Mouse (Mus musculus): Measurements from ENCODE around the gene Gsta3. TPM values are rescaled to one million over a fixed set of nuclear protein-coding genes. Genes with fewer than 3 reads are reported as not detected.
"Not testable (repeated sequence)": the region's sequence is repeated elsewhere in the genome, so short reads cannot be mapped to it uniquely, and the experiment has no call there.

Gsta3 gene
- polyA plus RNA-seq (2015; fragmentation: Nextera tagmentation; extraction: Ambion mirVana), result 15.4 and 15.6 TPM in 2 replicates

GRCm38 (mm10) chr1:21239911-21240898 lies at the start of gene Gsta3:
Gsta3 (plus strand) TSS chr1:21240589.
- ATAC-seq, result peak; percentile 93
- Histone ChIP-seq H3K4me1 (replicated peaks) (no peaks in the 10 kb centered on the region), H3K27me3 (replicated peaks) (no peaks in the 10 kb centered on the region), H3K27ac (0 out of 2 replicates have a peak within 1 kb of the TSS, but pooled peaks have one; percentile 44), H3K9ac (no peak within 1 kb of the TSS), H3K9me3 (no peaks in the 10 kb centered on the region), H3K4me2 (replicated peaks) (0 out of 2 replicates have a peak within 1 kb of the TSS, but pooled peaks have one; percentile 11), H3K4me3 (replicated peaks) (no peak within 1 kb of the TSS), H3K36me3 (no peaks in the 10 kb centered on the region)
- WGBS, result 72% methylated on average over 8 of the region's 8 CpGs

- ATAC-seq, result no peak
- no peaks in the 10 kb centered on the region for H3K4me1 ChIP-seq (replicated peaks)
- no peaks in the 10 kb centered on the region for H3K9me3 ChIP-seq
- H3K36me3 ChIP-seq, result no peaks in the 10 kb centered on the region
- H3K27me3 ChIP-seq (replicated peaks), result no peaks in the 10 kb centered on the region
- H3K4me3 ChIP-seq (replicated peaks), result no peak overlapping the region
- no peak overlapping the region for H3K9ac ChIP-seq
- H3K27ac ChIP-seq, result no peak overlapping the region
- 91% methylated on average over 1 of the region's 1 CpGs for WGBS
- no peak overlapping the region for H3K4me2 ChIP-seq (replicated peaks)
Observed at GRCm38 (mm10) chr1:21206241-21206640, 34.1 kb upstream of the Gsta3 start.

DNA sequence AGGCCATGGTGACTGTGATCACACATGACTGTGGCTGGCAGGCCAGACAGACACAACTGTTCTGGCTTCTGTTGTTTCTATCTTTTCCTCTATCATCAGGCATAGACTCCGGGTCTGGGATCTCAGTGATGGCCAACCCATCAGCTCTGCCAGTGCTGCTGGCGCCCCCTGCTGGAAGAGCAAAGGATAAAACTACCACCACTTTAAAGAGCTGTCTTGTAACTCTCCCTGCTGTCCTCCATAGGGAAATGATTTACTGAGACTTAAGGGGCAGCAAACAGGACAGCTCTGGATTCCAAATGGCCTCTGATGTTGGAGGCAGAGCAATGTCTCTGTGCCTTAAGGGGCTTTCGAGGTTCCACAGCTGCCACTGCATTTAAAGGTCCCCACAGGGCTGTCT lies 26.9 kb upstream of the Gsta3 start:
- not testable (repeated sequence) for H3K27ac ChIP-seq
- WGBS, result 22% methylated on average over 3 of the region's 3 CpGs

GRCm38 (mm10) chr1:21213991-21214692 lies 26.2 kb upstream of the Gsta3 start:
- not testable (repeated sequence) for H3K9me3 ChIP-seq; H3K27ac ChIP-seq; H3K4me1 ChIP-seq (replicated peaks); H3K4me2 ChIP-seq (replicated peaks); ATAC-seq; H3K36me3 ChIP-seq; H3K9ac ChIP-seq; H3K4me3 ChIP-seq (replicated peaks); H3K27me3 ChIP-seq (replicated peaks)
- 76% methylated on average over 6 of the region's 6 CpGs for WGBS

More for the DNA sequence above, 26.9 kb upstream of the Gsta3 start:
- H3K9ac ChIP-seq; H3K27me3 ChIP-seq (replicated peaks); H3K4me1 ChIP-seq (replicated peaks); H3K36me3 ChIP-seq; H3K4me3 ChIP-seq (replicated peaks); H3K9me3 ChIP-seq; H3K4me2 ChIP-seq (replicated peaks): not testable (repeated sequence)
- peak; percentile 35; the same call in 1 of the 2 replicates for ATAC-seq

DNA sequence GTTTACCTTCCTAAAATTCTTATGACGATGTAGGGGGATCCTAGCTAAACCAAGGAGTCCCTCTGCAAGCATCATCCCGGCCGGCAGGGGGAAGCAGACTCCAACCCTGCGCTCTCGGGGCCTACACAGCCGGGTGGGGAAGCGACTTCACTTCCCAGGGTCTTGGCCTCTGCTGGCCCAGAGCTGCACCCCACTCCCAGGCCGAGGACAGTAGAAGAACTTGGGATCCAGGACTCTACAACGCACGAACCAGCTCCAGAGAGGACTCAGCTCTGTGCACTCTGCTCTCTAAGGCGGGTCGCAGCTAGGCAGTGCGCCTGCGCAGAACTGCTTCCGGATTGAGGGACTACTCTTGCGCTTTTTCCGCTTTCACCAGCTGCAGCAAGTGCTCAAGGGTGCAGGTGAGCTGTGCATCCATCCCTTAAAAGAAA lies 21.9 kb upstream of the Gsta3 start, which contains the start of gene Tmem14a:
Gene Tmem14a (plus strand): TSS at position 87 of the 431 bp plus-strand sequence.
- Histone ChIP-seq H3K4me2 (replicated peaks) (peak within 1 kb of the TSS; percentile 73), H3K27ac (peak within 1 kb of the TSS; percentile 67; the same call in 1 of the 2 replicates), H3K9ac (peak within 1 kb of the TSS; percentile 82), H3K27me3 (replicated peaks) (no peaks in the 10 kb centered on the region), H3K4me3 (replicated peaks) (peak within 1 kb of the TSS; percentile 66), H3K36me3 (no peaks in the 10 kb centered on the region), H3K9me3 (no peaks in the 10 kb centered on the region), H3K4me1 (replicated peaks) (0 out of 2 replicates have a peak, but pooled peaks cover 2% of the 10 kb centered on the region)
- WGBS, result 2% methylated on average over 17 of the region's 17 CpGs
- peak; percentile 96 for ATAC-seq

- WGBS, result 85% methylated on average over 6 of the region's 6 CpGs
- Histone ChIP-seq H3K4me1 (replicated peaks) (no peaks in the 10 kb centered on the region), H3K27me3 (replicated peaks) (no peaks in the 10 kb centered on the region), H3K4me2 (replicated peaks) (no peak overlapping the region), H3K4me3 (replicated peaks) (no peak overlapping the region), H3K9me3 (no peaks in the 10 kb centered on the region), H3K36me3 (no peaks in the 10 kb centered on the region), H3K27ac (no peak overlapping the region), H3K9ac (no peak overlapping the region)
- no peak for ATAC-seq
Observed at GRCm38 (mm10) chr1:21227756-21228395, 12.5 kb upstream of the Gsta3 start.

DNA sequence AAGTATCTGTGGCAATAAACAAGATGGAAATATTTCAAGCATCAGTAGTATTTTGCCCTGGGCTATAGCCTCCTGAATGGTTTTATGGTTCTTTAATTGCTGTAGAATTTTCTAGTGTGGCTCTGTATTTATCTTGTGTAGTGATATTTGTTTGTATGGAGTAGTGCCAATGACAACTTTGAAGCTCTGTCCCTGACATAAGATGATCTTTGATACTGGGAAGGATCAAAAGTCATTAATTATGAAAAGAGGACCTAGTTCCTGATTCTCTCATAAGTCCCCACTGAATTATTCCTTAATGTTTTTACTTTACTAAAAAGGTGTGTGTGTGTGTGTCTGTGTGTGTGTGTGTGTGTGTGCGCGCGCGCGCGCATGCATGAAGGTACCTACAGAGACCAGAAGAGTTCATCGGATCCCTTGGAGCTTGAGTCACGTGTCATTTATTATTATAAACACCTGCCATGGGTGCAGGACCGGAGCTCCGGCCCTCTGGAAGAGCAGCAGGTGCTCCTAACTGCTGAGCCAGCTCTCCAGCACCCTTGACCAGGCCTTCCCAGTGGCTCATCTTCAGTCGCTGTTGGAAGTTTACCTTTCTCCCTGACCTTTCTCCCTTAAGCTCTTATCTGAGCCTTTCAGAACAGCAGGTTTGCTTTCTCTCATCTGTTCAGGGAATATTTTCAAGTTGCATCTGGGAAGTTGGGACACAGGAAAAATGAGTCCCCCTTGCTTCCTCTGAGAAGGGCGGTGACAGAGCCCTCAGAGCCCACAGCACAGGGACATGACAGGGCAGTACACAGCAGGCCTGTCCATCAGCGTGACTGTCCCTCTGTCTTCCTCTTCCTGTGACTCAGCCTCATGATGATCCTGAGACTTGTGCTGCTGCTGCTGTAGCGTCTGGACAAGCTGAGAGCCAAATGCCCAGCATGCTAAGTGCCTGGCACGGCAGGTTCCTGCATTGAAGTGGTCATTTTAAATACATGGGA lies 11.4 kb upstream of the Gsta3 start:
- peak; percentile 68 for ATAC-seq
- not testable (repeated sequence) for H3K27ac ChIP-seq; H3K4me3 ChIP-seq (replicated peaks); H3K4me2 ChIP-seq (replicated peaks); H3K27me3 ChIP-seq (replicated peaks); H3K9me3 ChIP-seq; H3K9ac ChIP-seq; H3K36me3 ChIP-seq; H3K4me1 ChIP-seq (replicated peaks)
- 73% methylated on average over 15 of the region's 15 CpGs for WGBS

GRCm38 (mm10) chr1:21230376-21230775 lies 10.0 kb upstream of the Gsta3 start:
- Histone ChIP-seq H3K9ac (no peak overlapping the region), H3K27ac (no peak overlapping the region), H3K4me1 (replicated peaks) (no peaks in the 10 kb centered on the region), H3K27me3 (replicated peaks) (no peaks in the 10 kb centered on the region), H3K9me3 (no peaks in the 10 kb centered on the region), H3K4me3 (replicated peaks) (no peak overlapping the region), H3K36me3 (no peaks in the 10 kb centered on the region), H3K4me2 (replicated peaks) (no peak overlapping the region)
- ATAC-seq, result no peak
- WGBS, result 85% methylated on average over 2 of the region's 2 CpGs

GRCm38 (mm10) chr1:21231744-21232464 lies 8.5 kb upstream of the Gsta3 start:
- no peak overlapping the region for H3K27ac ChIP-seq
- peak; percentile 76 for ATAC-seq
- no peak overlapping the region for H3K4me3 ChIP-seq (replicated peaks)
- no peak overlapping the region for H3K4me2 ChIP-seq (replicated peaks)
- H3K9ac ChIP-seq, result no peak overlapping the region
- H3K36me3 ChIP-seq, result no peaks in the 10 kb centered on the region
- no peaks in the 10 kb centered on the region for H3K4me1 ChIP-seq (replicated peaks)
- no peaks in the 10 kb centered on the region for H3K27me3 ChIP-seq (replicated peaks)
- no peaks in the 10 kb centered on the region for H3K9me3 ChIP-seq
- 68% methylated on average over 5 of the region's 5 CpGs for whole genome bisulfite sequencing

- no peak overlapping the region for H3K4me3 ChIP-seq (replicated peaks)
- H3K4me1 ChIP-seq (replicated peaks), result no peaks in the 10 kb centered on the region
- no peaks in the 10 kb centered on the region for H3K27me3 ChIP-seq (replicated peaks)
- 83% methylated on average over 1 of the region's 1 CpGs for WGBS
- no peaks in the 10 kb centered on the region for H3K36me3 ChIP-seq
- no peak overlapping the region for H3K4me2 ChIP-seq (replicated peaks)
- no peak overlapping the region for H3K9ac ChIP-seq
- ATAC-seq, result no peak
- no peaks in the 10 kb centered on the region for H3K9me3 ChIP-seq
- H3K27ac ChIP-seq, result no peak overlapping the region
Observed at GRCm38 (mm10) chr1:21232516-21232915, 7.9 kb upstream of the Gsta3 start.

- H3K4me3 ChIP-seq (replicated peaks), result no peak overlapping the region
- no peak for ATAC-seq
- H3K4me1 ChIP-seq (replicated peaks), result no peaks in the 10 kb centered on the region
- H3K27ac ChIP-seq, result no peak overlapping the region
- H3K9ac ChIP-seq, result no peak overlapping the region
- no peaks in the 10 kb centered on the region for H3K36me3 ChIP-seq
- 89% methylated on average over 6 of the region's 6 CpGs for WGBS
- no peaks in the 10 kb centered on the region for H3K9me3 ChIP-seq
- no peak overlapping the region for H3K4me2 ChIP-seq (replicated peaks)
- no peaks in the 10 kb centered on the region for H3K27me3 ChIP-seq (replicated peaks)
Observed at GRCm38 (mm10) chr1:21235359-21235758, 5.0 kb upstream of the Gsta3 start.

Measured in intestine, embryonic 15.5 days (tissue).